Mouse (Mus musculus) hindbrain, embryonic 16.5 days (tissue): Measurements from ENCODE around the gene Mgam. TPM values are rescaled to one million over a fixed set of nuclear protein-coding genes. Genes with fewer than 3 reads are reported as not detected.

Experiments used
- ATAC-seq: fragments of 200-750 bp; cut with Nextera tagmentation; 2 replicates; pipeline ENCODE4 v1.8.0; 2017; ENCODE audit warnings: moderate TSS enrichment, moderate library complexity
- H3K27ac ChIP-seq: fragments of 300-500 bp; sonication (generic); 2 replicates; pipeline ENCODE4 v1.5.1; 2014; ENCODE audit warnings: low read depth, mild to moderate bottlenecking, control low read depth, low read length, moderate library complexity
- H3K27me3 ChIP-seq: fragments of 300-500 bp; sonication (generic); replicated peaks from 2 replicates; pipeline ENCODE4 v1.6.1; 2014; ENCODE audit warnings: low read length; ENCODE audit not compliant: control insufficient read depth, insufficient read depth
- H3K36me3 ChIP-seq: fragments of 300-500 bp; sonication (generic); 2 replicates; pipeline ENCODE4 v1.6.1; 2014; ENCODE audit warnings: mild to moderate bottlenecking, low read length, moderate library complexity, mixed read lengths; ENCODE audit not compliant: control insufficient read depth, insufficient read depth
- H3K4me1 ChIP-seq: fragments of 300-500 bp; sonication (generic); 2 replicates; pipeline ENCODE4 v1.6.1; 2014; ENCODE audit warnings: low read depth, low read length; ENCODE audit not compliant: control insufficient read depth, insufficient read depth
- H3K4me2 ChIP-seq: fragments of 300-500 bp; sonication (generic); 2 replicates; pipeline ENCODE4 v1.6.1; 2014; ENCODE audit warnings: mild to moderate bottlenecking, low read length, control low read depth, moderate library complexity
- H3K4me3 ChIP-seq: fragments of 300-500 bp; sonication (generic); 2 replicates; pipeline ENCODE4 v1.5.1; 2014; ENCODE audit warnings: mild to moderate bottlenecking, low read length, control low read depth, moderate library complexity
- H3K9ac ChIP-seq: fragments of 300-500 bp; sonication (generic); 2 replicates; pipeline ENCODE4 v1.6.1; 2014; ENCODE audit warnings: low read depth, mild to moderate bottlenecking, control low read depth, low read length, moderate library complexity
- H3K9me3 ChIP-seq: fragments of 300-500 bp; sonication (generic); 2 replicates; pipeline ENCODE4 v1.6.1; 2014; ENCODE audit warnings: mild to moderate bottlenecking, low read length, moderate library complexity; ENCODE audit not compliant: control insufficient read depth
- WGBS: fragments of 180-500 bp; shearing (Covaris S2); extraction: QIAGEN DNeasy Blood & Tissue Kit; methylation state at CpG from one replicate; pipeline ENCODE4 v1.1.7; 2014; 5-methylcytosine and 5-hydroxymethylcytosine counted together
- polyA plus RNA-seq: library from polyadenylated mRNA; unstranded; fragments of >200 nt; fragmentation: Nextera tagmentation; extraction: Ambion mirVana; gene quantifications from 2 replicates; pipeline ENCODE4 v1.2.1, GENCODE M21; 2015

Gene Mgam
- polyA plus RNA-seq, 1 experiment from 2014 or later = 0.11 TPM

DNA sequence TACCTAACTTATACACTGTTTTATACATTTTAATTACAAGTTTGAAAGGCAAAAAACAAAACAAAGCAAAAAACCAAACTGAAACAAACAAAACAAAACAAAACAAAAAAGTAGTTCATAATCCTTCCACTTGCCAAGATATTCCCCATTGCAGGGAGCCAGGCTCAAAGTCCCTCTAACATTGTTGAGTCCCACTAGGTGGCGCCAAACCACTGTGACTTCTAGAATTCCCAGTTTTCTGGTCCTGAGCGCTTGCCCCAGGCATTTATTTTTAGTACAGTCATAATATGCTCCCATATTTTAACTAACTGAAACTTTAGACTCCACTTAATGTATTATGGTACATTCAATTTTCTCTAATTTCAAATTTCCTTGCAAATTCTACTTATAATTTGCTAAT lies 10.7 kb upstream of the Mgam start:
- WGBS = 16% methylated on average over 2 of the region's 2 CpGs
- Histone ChIP-seq H3K36me3 (no peaks in the 10 kb centered on the region), H3K9ac (no peak overlapping the region), H3K9me3 (no peaks in the 10 kb centered on the region), H3K4me2 (no peak overlapping the region), H3K27me3 (no peaks in the 10 kb centered on the region), H3K27ac (no peak overlapping the region), H3K4me3 (no peak overlapping the region), H3K4me1 (no peaks in the 10 kb centered on the region)
- ATAC-seq = peak; percentile 70; the same call in 1 of the 2 replicates

GRCm38 (mm10) chr6:40626111-40626510 lies 2.5 kb upstream of the Mgam start:
- Histone ChIP-seq H3K27ac (no peak overlapping the region), H3K4me3 (no peak overlapping the region), H3K4me1 (no peaks in the 10 kb centered on the region), H3K36me3 (no peaks in the 10 kb centered on the region), H3K27me3 (no peaks in the 10 kb centered on the region), H3K9ac (no peak overlapping the region), H3K9me3 (no peaks in the 10 kb centered on the region), H3K4me2 (no peak overlapping the region)
- ATAC-seq = no peak
- WGBS = 75% methylated on average over 1 of the region's 1 CpGs

GRCm38 (mm10) chr6:40634640-40635071 lies 6.0 kb downstream of the Mgam start:
- Histone ChIP-seq H3K9me3 (no peaks in the 10 kb centered on the region), H3K4me1 (no peaks in the 10 kb centered on the region), H3K9ac (no peak overlapping the region), H3K27me3 (no peaks in the 10 kb centered on the region), H3K4me3 (no peak overlapping the region), H3K27ac (no peak overlapping the region), H3K36me3 (no peaks in the 10 kb centered on the region), H3K4me2 (no peak overlapping the region)
- no peak for ATAC-seq
- 53% methylated on average over 1 of the region's 1 CpGs for WGBS

GRCm38 (mm10) chr6:40635559-40635958 lies 6.9 kb downstream of the Mgam start:
- WGBS = 89% methylated on average over 6 of the region's 6 CpGs
- no peaks in the 10 kb centered on the region for H3K9me3 ChIP-seq
- H3K36me3 ChIP-seq = no peaks in the 10 kb centered on the region
- no peak overlapping the region for H3K4me3 ChIP-seq
- H3K9ac ChIP-seq = no peak overlapping the region
- H3K4me1 ChIP-seq = no peaks in the 10 kb centered on the region
- H3K27ac ChIP-seq = no peak overlapping the region
- ATAC-seq = no peak
- H3K4me2 ChIP-seq = no peak overlapping the region
- no peaks in the 10 kb centered on the region for H3K27me3 ChIP-seq

DNA sequence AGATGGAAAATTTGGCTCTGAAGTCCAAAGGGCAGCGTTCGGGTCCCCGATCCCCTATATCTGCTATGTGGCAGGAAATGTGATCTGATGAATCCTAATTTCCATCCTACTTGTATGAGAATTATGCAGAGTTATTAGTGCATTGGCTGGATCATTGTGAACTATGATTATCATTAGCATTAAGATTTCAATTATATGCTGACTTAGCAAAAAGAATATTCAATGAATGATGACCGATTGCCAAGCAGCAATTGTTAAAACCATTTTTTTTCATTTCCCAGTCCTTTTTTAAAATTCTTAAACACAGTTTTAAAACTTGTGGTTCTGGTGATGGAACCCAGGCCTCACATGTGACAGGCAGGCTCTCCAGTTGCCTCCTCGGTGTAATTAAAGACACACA lies 9.1 kb downstream of the Mgam start:
- H3K27me3 ChIP-seq = no peaks in the 10 kb centered on the region
- no peaks in the 10 kb centered on the region for H3K4me1 ChIP-seq
- WGBS = 95% methylated on average over 5 of the region's 5 CpGs
- no peaks in the 10 kb centered on the region for H3K9me3 ChIP-seq
- ATAC-seq = no peak
- H3K9ac ChIP-seq = no peak overlapping the region
- no peak overlapping the region for H3K4me3 ChIP-seq
- H3K27ac ChIP-seq = no peak overlapping the region
- no peak overlapping the region for H3K4me2 ChIP-seq
- H3K36me3 ChIP-seq = no peaks in the 10 kb centered on the region

DNA sequence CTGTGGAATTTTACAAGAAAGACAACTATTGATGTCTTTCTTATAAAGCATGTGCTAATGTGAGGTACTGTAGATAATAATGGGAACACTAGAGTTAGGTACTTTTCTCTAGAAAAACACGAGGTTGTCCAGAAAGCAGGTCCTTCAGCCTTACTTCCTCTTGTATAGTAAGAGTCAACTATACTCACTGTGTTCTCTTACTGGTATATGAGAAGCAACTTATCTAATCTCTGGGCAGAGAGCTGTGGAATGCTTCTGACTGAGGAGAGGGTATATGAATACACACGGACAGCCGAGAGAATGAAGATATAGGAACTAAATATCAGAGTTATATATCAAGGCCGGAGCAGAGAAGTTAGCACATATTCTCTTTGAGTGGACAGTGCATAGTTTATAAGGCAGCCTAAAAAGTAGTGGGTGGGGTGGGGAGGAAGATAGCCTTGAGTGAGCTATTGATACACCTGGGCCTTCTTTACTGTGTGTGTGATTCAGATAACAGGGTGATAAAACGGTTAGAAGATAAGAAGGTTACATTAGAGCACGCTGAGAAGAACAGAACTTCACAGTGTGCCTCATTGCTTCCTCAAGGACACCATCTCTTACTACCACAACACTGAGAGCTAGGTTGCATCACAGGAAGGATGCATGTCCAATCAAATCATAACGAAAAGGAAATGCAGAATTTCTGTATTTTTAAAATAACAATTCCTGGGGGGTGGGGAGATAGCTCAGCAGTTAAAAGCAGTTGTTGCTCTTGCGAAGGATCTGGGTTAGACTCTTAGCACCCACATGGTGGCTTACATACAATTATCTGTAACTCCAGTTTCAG lies 12.3 kb downstream of the Mgam start:
- ATAC-seq = no peak
- Histone ChIP-seq H3K4me2 (no peak overlapping the region), H3K4me3 (no peak overlapping the region), H3K9ac (no peak overlapping the region), H3K27ac (no peak overlapping the region), H3K9me3 (no peaks in the 10 kb centered on the region), H3K4me1 (no peaks in the 10 kb centered on the region), H3K27me3 (no peaks in the 10 kb centered on the region), H3K36me3 (no peaks in the 10 kb centered on the region)
- 90% methylated on average over 8 of the region's 8 CpGs for WGBS

- no peak overlapping the region for H3K4me3 ChIP-seq
- 68% methylated on average over 8 of the region's 8 CpGs for WGBS
- H3K9ac ChIP-seq = no peak overlapping the region
- no peaks in the 10 kb centered on the region for H3K36me3 ChIP-seq
- H3K27ac ChIP-seq = no peak overlapping the region
- H3K4me1 ChIP-seq = no peaks in the 10 kb centered on the region
- no peaks in the 10 kb centered on the region for H3K27me3 ChIP-seq
- no peak for ATAC-seq
- no peak overlapping the region for H3K4me2 ChIP-seq
- H3K9me3 ChIP-seq = no peaks in the 10 kb centered on the region
Observed at GRCm38 (mm10) chr6:40645701-40646100, 17.1 kb downstream of the Mgam start.

DNA sequence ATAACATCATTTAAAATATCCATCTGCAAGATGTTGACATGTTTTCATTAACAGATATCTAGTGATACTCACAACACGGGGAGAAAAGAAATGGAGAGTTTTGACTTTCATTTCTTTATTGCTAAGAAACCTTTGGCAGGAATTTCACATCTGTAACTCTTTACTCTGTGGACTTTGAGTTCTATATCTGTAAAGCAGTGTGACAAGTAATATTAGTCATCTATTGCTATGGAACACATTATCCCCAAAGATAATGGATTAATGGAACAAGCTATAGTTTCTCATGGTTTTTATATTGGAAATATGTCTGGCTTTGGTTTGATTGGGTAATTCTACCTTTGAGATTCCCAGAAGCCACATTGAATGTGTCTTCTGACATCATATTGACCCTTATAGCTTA lies 22.3 kb downstream of the Mgam start:
- no peaks in the 10 kb centered on the region for H3K27me3 ChIP-seq
- no peak overlapping the region for H3K9ac ChIP-seq
- no peak overlapping the region for H3K4me2 ChIP-seq
- ATAC-seq = no peak
- 93% methylated on average over 1 of the region's 1 CpGs for WGBS
- no peaks in the 10 kb centered on the region for H3K9me3 ChIP-seq
- no peak overlapping the region for H3K4me3 ChIP-seq
- H3K27ac ChIP-seq = no peak overlapping the region
- no peaks in the 10 kb centered on the region for H3K36me3 ChIP-seq
- H3K4me1 ChIP-seq = no peaks in the 10 kb centered on the region

DNA sequence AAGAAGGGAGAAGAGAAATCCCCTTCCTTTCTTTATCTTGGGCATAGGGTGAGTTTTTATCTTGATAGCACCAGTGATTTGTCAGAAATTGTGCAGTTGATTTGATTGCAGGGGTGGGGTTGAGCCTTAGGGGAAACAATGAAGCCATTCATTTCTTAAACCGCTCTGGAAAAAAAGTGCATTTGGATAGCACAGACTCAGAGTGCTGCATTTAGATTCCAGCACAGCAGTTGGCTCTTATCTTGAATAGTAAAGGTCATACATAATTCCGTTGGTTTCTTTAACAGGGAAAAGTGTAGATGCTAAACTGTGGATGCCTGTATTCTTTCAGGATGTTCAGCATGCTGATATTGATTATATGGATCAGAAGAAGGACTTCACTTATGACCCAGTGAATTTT lies 32.3 kb downstream of the Mgam start:
- 12% methylated on average over 2 of the region's 2 CpGs for WGBS
- no peak overlapping the region for H3K4me2 ChIP-seq

More for the DNA sequence above, 32.3 kb downstream of the Mgam start:
- Histone ChIP-seq H3K4me1 (no peaks in the 10 kb centered on the region), H3K9me3 (no peaks in the 10 kb centered on the region), H3K27ac (no peak overlapping the region), H3K36me3 (no peaks in the 10 kb centered on the region), H3K4me3 (no peak overlapping the region), H3K27me3 (no peaks in the 10 kb centered on the region), H3K9ac (no peak overlapping the region)
- no peak for ATAC-seq
